Mouse (Mus musculus) left cerebral cortex, adult 8-10 months (tissue): Measurements from ENCODE around the gene Akr1e1. TPM values are rescaled to one million over a fixed set of nuclear protein-coding genes. Genes with fewer than 3 reads are reported as not detected.
"Not testable (repeated sequence)": the region's sequence is repeated elsewhere in the genome, so short reads cannot be mapped to it uniquely, and the experiment has no call there.

ENCODE experiments used
- DNase-seq, 2 experiments: peaks; one replicate each; pipeline ENCODE4 v3.0.0; 2022; ENCODE audit warnings: low spot score in 2 of 2
- total RNA-seq, 4 experiments: library from RNA; stranded (reverse); gene quantifications; 2 replicates each; pipeline ENCODE4 v1.2.4; 2022

Akr1e1 gene
- 10 to 100 TPM; 15.4 to 28.6 (median 22.3) TPM for total RNA-seq

- DNase-seq: peak; percentile 86 to 95
These were observed at the start of gene Akr1e1 for GRCm38 (mm10) chr13:4608961-4609409. Gene Akr1e1 (minus strand): TSS chr13:4609174.

- no peak for DNase-seq
These were observed 49.4 kb upstream of the Akr1e1 start for GRCm38 (mm10) chr13:4658346-4658745.

DNA sequence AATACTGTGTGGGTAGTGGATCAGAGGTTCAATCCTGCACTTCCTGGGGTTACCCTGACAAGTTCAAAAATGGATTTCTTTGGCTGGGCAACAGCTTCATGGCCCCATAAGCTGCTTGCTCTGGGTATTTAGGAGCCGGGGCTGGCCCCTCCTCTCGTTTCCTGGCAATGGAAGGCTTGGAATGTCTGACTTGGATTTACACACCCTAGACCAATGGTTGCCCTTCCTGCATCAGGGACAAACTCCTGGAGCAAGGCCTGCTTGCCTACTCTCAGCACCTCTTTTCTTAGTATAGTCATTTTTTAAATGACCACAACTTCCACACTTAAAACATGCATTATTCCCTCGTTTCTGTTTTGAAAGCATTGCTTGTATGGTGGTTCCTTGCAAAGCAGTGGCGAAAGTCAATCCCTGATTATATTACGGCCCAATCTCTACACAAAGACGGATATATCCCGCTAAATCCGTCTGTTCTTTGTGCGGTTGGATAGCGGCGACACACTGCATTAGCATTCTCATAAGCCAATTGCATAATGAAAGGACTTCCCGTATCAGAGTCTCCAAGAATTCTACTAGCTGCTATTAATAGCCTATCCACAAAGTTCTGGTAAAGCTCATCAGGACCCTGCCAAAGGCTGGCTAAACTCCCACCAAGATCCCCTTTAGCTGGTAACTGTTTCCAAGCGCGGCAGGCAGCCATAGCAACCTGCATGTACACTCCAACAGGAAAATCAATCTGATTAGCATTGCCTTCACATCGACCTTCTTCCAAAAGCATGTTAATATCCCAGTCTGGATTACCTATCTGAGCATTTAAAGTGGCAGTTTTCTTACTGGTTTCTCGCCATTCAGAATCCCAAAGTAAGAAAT lies 47.5 kb upstream of the Akr1e1 start:
- no peak for DNase-seq

- DNase-seq: no peak
These were observed 41.2 kb upstream of the Akr1e1 start for GRCm38 (mm10) chr13:4650190-4650589.

DNA sequence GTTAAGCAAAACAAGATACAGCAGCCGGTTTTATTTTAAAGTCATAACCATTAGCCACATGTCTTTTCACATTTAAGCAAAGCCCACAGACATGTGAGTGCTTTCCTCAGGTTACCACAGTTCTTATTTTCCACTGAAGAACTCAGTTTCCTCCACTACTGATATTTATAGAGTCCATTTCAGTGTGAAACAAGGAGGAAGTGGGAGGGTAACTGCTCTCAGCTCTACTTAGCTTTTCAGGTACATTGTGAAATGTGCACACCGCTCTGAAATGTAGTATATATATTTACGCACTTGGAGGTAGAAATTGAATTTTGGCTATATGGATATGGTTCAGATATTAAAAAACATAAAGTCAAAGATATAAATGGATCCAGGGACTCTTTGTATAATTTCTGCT lies 36.3 kb upstream of the Akr1e1 start:
- no peak for DNase-seq

GRCm38 (mm10) chr13:4610902-4611301 lies 1.9 kb upstream of the Akr1e1 start:
- DNase-seq: no peak

GRCm38 (mm10) chr13:4608530-4608929 lies 444 bp downstream of the Akr1e1 start:
- DNase-seq: no peak

GRCm38 (mm10) chr13:4606821-4607220 lies 2.2 kb downstream of the Akr1e1 start:
- DNase-seq: no peak

DNA sequence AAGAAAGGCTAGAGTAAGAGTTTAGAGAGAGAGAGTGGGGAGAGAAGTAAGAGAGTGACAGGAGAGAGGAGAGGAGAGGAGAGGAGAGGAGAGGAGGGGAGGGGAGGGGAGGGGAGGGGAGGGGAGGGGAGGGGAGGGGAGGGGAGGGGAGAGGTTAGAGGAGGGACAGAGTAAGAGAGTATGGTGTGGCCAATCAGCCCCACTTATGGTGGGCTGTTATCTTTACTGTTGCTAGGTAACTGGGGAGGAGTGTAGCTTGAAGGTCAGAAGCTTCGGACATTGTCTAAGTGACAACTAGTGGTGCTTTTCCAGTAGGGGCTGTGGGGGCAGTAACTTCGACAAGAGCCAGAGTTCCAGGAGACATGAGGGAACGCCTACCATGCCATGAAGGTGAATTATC lies 5.5 kb downstream of the Akr1e1 start:
- not testable (repeated sequence) for DNase-seq

GRCm38 (mm10) chr13:4576921-4577320 lies 32.1 kb downstream of the Akr1e1 start:
- DNase-seq: no peak

GRCm38 (mm10) chr13:4573871-4574270 lies 35.1 kb downstream of the Akr1e1 start, which contains the start of gene Akr1c21:
Gene Akr1c21 (plus strand): TSS chr13:4574075.
- no peak for DNase-seq

- DNase-seq: no peak
These were observed 43.0 kb downstream of the Akr1e1 start for GRCm38 (mm10) chr13:4565996-4566395.

GRCm38 (mm10) chr13:4560500-4560899 lies 48.5 kb downstream of the Akr1e1 start:
- no peak for DNase-seq

DNA sequence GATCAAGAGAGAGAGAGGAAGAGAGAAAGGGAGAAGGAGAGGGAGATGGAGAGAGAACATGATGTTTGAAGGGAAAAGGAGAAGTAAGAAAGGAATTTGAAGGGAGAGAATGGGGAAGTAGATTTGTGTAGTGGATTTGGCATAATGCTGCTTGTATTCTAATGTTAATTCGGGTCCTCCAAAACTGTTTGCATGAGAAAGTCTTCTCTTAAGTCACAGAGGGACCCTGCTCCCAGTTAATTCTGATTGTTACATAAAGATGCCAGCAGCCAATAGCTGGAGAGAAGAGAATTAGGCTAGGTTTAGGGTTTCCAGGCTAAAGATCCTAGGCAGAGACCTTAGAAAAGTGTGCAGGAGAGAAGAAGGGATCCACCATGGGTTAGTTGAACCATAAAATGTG lies 49.8 kb downstream of the Akr1e1 start:
- no peak for DNase-seq

Other genes with a start within 250 kb of the Akr1e1 start
- not detected for gene Akr1c6, start 174.9 kb downstream of the Akr1e1 start, total RNA-seq
- not detected for gene Akr1c20, start 85.8 kb downstream of the Akr1e1 start, total RNA-seq
- gene Akr1c21, start 35.1 kb downstream of the Akr1e1 start, total RNA-seq: not detected